Mouse (Mus musculus): Measurements from ENCODE around the gene Ubqln4.
"Not testable (repeated sequence)": the region's sequence is repeated elsewhere in the genome, so short reads cannot be mapped to it uniquely, and the experiment has no call there.

The Ubqln4 gene

DNA sequence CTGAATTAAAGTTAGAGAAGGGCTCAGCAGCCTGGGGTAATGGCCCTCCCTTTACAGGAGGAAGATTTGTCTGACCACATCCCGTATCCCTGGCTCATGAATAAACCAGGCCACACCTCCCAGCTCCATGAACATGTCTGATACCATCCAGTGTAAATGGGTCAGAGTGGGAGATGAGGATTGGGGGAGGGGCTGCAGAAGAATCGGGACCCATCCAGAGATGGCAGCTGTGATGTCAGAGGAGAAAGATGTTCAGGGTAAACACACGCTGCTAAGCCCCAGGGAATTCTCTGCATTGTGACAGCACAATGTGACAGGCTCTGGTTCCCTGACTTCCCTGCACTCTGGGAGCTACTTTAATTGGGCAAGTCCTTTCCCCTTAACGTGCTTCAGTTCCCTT is 9.9 kb downstream of the Ubqln4 start:
- in situ Hi-C loops (cut with MboI; ENCODE audit: low sequenced_read_pairs) = no loop called here

GRCm38 (mm10) chr3:88563966-88564365 is 10.4 kb downstream of the Ubqln4 start:
- in situ Hi-C loops (cut with MboI; ENCODE audit: low sequenced_read_pairs) = no loop called here

- in situ Hi-C loops (cut with MboI; ENCODE audit: low sequenced_read_pairs) = no loop called here
These were observed 12.6 kb downstream of the Ubqln4 start for GRCm38 (mm10) chr3:88566116-88566515.

DNA sequence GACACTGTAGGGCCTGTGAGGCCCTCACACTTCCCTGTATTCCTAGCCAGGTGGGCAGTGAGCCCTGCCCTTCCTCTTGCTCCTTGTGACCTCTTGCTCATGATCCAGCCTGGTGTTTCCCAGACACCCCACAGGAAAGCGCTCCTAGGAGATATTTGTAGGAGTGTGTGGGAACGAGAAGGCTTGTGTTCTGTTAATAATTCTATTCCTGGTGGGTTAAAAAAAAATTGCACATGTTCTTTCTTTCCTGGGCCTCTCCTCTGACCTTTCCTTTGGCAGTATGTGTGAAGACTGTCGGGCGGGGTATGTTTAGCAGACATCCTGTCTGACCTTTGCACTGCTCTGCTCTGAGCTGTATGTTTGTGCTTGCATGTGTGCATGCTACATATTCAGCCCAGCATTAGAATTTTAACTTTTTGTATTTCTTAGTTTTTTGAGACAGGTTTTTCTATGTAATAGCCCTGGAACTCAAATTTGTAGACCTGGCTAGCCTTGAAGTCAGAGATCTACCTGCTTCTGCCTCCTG is 13.0 kb downstream of the Ubqln4 start:
- in situ Hi-C loops (cut with MboI; ENCODE audit: low sequenced_read_pairs) = no loop called here

- in situ Hi-C loops (cut with MboI; ENCODE audit: low sequenced_read_pairs) = no loop called here
These were observed 14.3 kb downstream of the Ubqln4 start for GRCm38 (mm10) chr3:88567892-88568291.

- in situ Hi-C loops (cut with MboI; ENCODE audit: low sequenced_read_pairs) = no loop called here
These were observed 15.1 kb downstream of the Ubqln4 start for GRCm38 (mm10) chr3:88568615-88569014.

- in situ Hi-C loops (cut with MboI; ENCODE audit: low sequenced_read_pairs) = no loop called here
These were observed 15.5 kb downstream of the Ubqln4 start for GRCm38 (mm10) chr3:88569093-88569492.

- in situ Hi-C loops (cut with MboI; ENCODE audit: low sequenced_read_pairs) = no loop called here
These were observed 16.1 kb downstream of the Ubqln4 start for GRCm38 (mm10) chr3:88569694-88570093.

- in situ Hi-C loops (cut with MboI; ENCODE audit: low sequenced_read_pairs) = no loop called here
These were observed 16.8 kb downstream of the Ubqln4 start for GRCm38 (mm10) chr3:88570341-88570740.

DNA sequence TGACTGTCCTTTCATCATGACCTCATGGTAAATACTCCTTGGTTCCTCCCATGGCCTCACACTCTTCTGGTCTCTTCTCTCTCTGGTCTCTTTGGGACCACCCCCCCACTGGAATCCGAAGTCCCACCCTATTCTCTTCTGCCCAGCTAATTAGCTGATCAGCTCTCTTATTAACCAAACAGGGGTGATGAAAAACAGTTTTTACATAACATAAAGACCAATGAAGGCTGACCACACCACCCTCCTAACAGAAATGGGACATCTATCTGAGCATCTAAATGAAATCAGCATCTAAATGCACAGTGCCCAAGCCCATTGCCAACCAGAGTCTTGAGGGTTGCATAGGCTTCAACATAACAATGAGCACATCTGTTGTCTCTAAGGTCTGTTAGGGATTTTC is 18.3 kb downstream of the Ubqln4 start:
- in situ Hi-C loops (cut with MboI; ENCODE audit: low sequenced_read_pairs) = no loop called here

DNA sequence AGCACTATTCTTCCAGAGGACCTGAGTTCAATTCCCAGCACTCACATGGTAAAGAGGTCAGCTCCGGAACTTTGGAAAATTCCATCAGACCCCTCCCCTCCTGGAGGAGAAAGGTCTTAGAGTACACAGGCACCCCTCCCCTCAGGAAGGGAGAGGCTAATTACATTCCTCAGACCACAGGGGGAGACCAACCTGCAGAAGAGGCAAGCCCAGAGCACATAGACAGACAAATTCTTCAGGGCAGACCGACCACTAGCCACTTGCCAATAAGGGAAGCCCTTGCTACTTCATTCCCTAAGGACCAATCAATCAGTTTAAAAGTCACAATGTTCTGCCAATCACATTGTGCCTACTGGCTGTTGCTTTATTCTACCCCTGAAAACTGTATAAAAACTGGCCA is 19.3 kb downstream of the Ubqln4 start:
- in situ Hi-C loops (cut with MboI; ENCODE audit: low sequenced_read_pairs) = no loop called here

- in situ Hi-C loops (cut with MboI; ENCODE audit: low sequenced_read_pairs) = no loop called here
These were observed 20.3 kb downstream of the Ubqln4 start for GRCm38 (mm10) chr3:88573810-88574209.

- in situ Hi-C loops (cut with MboI; ENCODE audit: low sequenced_read_pairs) = no loop called here
These were observed 22.0 kb downstream of the Ubqln4 start, which contains the start of gene Ssr2 for GRCm38 (mm10) chr3:88575540-88575939. Gene Ssr2 (plus strand): TSS chr3:88575876.

GRCm38 (mm10) chr3:88577846-88578245 is 24.3 kb downstream of the Ubqln4 start:
- in situ Hi-C loops (cut with MboI; ENCODE audit: low sequenced_read_pairs) = not testable (repeated sequence)

GRCm38 (mm10) chr3:88578498-88579424 is 25.2 kb downstream of the Ubqln4 start:
- in situ Hi-C loops (cut with MboI; ENCODE audit: low sequenced_read_pairs) = no loop called here

DNA sequence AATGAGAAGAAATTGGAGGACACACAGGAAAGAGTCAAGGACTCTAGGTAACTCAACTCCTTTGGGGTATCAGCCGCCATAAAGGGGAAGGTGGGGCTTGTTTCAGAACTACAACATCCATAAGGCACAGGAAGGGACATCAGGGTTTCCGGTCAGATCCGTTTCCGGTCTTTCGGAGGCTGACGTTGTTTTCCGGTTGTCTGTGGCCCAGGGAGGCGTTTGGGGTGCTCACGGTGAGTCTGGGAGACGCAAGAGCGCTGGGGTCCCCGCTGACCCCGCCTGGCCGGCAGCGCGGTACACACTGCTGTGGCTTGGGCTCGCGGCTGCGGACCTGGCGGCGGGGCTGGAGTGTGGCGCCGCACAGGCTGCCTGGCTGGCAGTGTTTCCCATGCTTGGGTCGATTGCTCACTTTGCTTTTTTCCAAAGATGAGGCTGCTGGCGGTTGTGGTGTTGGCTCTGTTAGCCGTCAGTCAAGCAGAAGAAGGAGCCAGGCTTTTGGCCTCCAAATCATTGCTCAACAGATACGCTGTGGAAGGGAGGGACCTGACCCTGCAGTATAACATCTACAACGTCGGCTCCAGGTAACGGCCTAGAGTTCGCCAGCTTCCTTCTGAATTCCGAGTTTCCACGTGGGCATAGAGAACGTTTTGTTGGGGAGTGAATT is 26.0 kb downstream of the Ubqln4 start:
- in situ Hi-C loops (cut with MboI; ENCODE audit: low sequenced_read_pairs) = no loop called here

- in situ Hi-C loops (cut with MboI; ENCODE audit: low sequenced_read_pairs) = no loop called here
These were observed 32.2 kb downstream of the Ubqln4 start for GRCm38 (mm10) chr3:88585769-88586168.

GRCm38 (mm10) chr3:88586640-88587039 is 33.1 kb downstream of the Ubqln4 start:
- in situ Hi-C loops (cut with MboI; ENCODE audit: low sequenced_read_pairs) = no loop called here

DNA sequence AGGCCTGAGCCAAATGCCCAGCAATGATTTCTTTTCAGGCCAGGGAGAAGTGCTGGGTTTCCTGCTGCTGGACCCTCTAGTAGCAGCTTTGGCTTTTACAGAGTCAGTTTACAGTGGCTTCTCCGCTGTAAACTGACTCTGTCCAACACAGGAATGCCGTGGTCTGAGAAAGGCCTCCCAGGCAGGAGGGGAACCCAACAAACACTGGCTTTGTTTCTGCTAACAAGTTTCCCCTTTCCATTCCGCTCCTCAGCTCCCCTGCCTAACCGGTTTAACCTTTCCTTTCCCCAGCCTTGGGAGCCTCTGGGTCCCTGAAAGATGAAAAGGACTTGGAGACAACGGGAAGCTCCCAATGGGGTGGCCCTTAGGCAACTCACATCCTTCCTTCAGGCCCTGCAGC is 36.7 kb downstream of the Ubqln4 start:
- in situ Hi-C loops (cut with MboI; ENCODE audit: low sequenced_read_pairs) = no loop called here

- in situ Hi-C loops (cut with MboI; ENCODE audit: low sequenced_read_pairs) = no loop called here
These were observed 37.5 kb downstream of the Ubqln4 start for GRCm38 (mm10) chr3:88591044-88591443.

GRCm38 (mm10) chr3:88591950-88592731 is 38.6 kb downstream of the Ubqln4 start:
- in situ Hi-C loops (cut with MboI; ENCODE audit: low sequenced_read_pairs) = no loop called here

Data from CH12F3 (cell line).